Mouse (Mus musculus): ENCODE data around the gene Iqcf1.
A peak's percentile ranks its signal among the peaks of the same experiment; 100 is the strongest.

Iqcf1 gene

DNA sequence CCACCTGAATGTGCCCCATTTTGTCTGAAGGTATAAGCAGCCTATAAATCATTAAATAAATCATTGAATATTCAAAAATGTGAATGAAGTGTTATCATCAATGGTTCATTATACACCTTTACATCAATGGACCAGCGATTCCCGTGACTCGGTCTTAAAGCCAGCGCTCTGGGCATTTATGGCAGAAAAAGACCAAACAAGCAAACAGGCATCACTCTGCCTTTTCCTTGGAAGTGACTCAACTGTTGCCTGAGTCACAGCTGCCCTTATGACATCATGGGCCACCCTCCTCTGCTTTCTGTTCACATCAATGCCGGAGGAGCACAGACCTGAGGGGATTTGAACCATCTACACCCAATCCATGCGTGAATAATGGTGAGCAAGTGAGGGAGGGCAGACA, at the start of gene Iqcf1:
Gene Iqcf1 (plus strand): TSS at position 301 of the 400 bp plus-strand sequence.
- DNase-seq: no peak

DNA sequence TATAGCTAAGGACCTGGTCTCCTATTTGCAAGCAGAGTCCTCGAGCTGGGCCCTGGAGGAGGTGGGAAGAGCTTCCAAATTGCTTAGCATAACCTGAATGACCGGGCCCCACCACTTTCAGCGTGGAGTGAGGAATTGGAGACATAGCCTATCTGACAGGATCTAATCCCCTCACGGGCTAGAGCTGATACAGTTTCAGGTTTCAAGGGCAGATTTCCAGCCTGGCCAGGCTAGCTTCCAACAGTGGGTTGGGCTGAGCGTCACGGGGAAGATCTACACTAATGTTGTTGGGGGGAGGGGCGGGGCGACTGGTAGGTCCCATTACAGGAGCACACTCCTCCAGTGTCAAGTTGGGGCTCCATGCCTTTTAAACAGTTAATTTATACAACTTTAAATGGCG, 49.1 kb upstream of the Iqcf1 start:
- DNase-seq: no peak

DNA sequence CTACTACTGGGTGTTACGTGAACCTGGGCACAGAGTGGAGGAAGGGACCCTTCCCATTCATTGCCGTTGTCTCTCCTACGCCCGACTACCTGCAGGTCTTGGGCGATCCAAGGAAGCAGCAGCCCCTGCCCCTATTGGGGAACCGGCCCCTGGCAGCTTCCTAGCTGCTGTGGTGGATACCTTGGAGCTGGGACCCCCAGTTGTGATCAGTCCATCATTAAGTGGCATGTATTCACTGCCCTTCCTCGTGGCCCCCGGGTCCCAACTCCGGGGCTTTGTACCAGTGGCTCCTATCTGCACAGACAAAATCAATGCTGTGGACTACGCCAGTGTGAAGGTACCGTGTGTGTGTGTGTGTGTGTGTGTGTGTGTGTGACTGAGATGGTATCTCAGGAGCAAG, 48.5 kb upstream of the Iqcf1 start:
- DNase-seq: no peak

DNA sequence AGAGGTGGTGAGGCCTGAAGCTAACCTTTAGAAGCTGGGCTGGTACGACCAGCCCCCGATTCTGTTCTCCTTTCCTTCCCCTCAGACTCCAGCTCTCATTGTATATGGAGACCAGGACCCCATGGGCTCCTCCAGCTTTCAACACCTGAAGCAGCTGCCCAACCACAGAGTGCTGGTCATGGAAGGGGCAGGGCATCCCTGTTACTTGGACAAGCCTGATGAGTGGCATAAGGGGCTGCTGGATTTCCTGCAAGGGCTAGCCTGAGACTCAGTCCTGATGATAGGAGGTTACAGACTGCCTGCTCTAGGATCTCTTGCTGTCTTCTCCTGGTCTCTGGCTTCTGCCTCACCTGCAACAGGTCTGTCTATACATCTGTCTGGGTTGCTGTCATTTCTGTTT, 47.9 kb upstream of the Iqcf1 start:
- DNase-seq: no peak

DNA sequence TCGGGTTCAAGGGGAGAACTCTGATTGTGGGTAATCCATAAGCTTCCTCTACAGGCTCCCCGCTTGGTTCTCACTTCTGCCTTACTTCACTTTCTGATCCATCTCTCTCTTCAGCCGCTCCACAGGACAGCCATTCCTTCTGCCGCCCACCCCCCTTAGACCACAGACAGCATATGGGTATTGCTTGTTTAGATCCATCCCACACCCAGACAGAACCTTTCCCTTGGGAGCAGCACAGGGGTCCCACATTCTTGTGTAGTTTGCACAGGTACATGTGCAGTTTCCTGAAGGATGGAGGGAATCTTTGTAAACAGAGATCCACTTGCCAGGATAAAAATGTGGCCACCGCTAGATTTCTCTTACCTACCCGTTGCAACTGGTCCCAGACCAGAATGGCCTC, 47.4 kb upstream of the Iqcf1 start:
- DNase-seq: no peak

DNA sequence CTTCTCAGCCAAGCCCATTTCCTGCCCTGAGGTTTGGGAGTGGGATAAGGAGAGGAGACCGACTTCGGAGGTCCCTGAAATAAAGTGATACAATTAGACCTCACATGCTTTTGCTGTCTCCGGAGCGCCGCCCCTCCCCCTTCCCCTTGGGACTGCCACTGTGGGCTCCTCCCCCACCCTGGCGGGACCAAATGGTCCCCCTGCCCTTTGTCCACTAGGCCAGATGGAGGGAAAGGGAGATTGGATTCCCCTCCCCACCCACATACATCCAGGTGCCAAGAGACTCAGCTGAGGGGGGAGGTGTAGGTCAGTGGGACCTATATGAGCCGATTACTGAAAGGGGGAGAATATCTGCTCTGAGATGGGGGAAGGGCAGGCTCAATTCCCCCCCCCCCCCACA, 46.9 kb upstream of the Iqcf1 start:
- peak in 1 of 2 experiments; percentile 39 for DNase-seq

DNA sequence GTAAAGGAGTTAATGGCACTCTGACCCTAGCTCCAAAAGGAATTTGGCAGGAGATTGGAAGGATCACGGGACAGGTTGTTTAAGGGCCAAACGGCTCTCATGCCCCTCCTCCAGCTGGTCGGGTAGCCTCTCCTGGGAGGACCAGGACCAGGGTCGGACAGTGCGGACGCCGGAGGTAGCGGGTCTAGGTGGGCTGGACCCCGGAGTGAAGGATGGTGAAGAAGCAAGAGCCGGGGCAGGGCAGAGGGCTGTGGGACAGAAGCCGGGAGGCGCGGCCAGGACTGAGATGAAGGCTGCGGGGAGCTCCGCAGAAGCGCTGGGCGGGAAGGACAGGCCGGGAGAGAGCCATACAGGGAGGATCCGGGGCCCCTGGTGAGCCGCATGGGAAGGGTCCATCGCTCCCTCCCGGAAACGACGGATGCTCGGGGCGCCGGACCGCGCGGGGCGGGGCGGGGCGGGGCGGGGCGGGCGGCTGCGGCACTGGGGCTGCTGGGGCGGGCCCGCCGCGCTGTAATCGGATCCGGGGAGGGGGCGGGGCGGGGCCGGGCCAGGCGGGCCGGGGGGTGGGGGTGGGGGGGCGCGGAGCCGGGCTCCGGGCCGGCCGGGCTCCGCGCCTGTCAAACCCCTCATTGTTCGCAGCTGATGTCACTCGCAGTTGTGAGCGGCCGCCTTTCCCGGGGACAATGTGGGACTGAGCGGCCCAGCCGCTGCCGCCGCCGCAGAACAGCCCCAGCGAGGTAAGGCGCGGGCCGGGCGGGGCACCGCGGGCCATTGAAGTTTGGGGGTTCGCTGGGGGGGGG, 46.3 kb upstream of the Iqcf1 start, which contains the start of gene Pcbp4:
Gene Pcbp4 (plus strand): TSS at position 21 of the 800 bp plus-strand sequence.
- DNase-seq: peak; percentile 38 to 46

DNA sequence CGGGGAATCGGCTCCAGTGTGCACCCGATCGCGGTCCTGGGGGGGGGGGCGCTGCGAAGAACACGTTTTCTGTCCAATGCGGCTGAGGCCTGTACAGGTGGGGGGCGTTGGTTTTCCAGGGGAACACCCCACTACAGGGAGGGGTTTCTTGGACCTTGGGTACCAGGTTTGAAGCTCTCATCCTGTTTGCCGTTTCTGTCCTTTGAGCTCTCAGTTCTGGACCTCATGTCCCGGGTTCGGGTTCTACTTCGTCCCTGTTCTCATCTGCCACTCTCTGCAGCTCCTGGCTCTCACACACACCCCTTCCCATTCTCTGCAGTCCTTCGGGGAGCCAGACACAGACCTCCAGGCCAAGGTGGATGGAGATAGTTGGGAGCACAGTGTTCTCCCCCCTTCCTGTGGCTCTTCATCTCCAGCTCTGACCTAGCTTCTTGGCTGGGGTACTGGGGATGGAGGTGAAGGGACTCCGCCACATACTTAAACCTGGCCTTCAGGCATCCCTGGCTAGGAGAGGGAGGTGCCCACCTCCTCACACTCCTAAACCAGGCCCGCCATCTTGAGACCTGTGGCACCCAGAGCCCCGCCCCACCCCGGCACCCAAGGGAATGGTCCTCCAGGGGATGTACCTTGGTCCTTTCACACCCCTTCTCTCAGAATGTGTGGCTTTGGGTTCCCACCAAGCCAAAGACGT, 45.6 kb upstream of the Iqcf1 start:
- DNase-seq: no peak

DNA sequence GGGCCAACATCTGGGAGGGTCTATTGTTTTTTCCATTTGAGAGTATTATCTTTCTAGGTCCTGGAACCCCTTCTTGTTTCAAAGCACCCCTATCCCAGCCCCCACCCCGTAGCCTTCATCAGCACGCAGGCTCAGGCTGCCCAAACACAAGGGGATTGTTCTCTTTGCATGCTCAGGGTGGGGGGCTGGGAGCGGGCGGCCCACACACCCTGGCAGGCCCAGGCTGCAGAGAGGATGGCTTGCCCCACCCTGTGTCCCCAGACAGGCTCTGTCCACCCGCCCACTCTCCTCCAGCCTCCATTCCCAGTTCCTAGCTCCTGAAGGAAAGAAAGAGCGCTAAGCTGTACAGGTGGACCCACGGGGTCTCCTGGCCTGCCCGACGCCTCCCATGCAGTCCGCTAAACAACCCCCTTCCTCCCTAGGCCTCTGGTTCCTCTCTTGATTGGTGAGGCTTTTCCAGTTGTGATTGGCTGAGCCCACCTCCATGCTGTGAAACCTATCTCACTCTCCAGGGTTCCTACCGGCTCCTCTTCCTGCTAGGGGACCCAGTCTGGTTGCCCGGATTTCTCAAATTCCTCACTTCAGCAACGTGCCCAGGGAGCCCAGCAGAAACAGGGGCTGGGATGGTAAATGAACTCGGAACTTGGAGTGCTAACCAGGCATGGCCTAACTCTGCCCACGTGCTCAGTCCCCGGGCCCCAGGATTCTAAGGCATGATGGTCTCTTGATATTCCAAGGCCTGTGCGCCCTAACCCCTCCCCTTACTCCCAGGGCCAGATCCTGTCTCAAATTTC, 44.7 kb upstream of the Iqcf1 start:
- DNase-seq: no peak

DNA sequence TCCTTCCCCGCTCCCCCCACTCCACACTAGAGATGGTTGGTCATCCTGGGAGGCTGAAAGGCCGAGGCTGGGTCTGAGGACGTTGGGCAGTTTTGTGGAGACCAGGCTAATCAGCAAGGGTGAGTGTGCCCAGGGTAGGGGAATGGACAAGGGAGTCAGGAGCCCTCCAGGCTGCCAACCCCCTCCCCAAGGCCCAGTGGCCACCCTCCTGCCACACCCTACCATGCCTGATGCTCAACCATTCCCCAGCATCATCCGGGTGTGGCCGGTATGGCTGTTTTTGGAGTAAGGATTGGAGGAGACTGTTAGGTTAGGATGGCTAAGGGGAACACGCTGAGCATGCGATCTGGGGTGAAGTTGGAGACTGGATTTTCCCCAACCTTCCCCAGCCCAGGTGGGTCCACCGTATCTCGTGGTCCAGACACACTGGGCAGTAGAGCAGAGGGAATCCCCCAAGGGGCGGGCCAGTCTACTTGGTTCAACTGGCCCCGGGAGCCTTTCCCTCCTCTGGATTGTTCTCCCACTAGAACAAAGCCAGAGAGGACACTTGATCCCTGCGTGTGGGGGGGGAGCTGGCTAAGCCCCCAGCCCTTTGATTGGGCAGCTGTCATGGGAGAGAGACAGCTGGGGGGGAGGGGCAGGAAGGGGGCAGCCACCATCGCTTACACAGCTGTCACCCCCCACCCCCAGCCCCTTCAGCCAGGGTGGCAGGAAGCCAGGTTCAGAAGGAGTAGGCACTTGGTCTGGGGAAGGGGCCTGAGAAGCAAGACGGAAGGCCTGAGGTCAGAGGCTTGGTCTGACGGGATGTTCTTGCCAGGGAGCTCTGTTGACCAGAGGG, 43.2 kb upstream of the Iqcf1 start:
- DNase-seq: no peak

DNA sequence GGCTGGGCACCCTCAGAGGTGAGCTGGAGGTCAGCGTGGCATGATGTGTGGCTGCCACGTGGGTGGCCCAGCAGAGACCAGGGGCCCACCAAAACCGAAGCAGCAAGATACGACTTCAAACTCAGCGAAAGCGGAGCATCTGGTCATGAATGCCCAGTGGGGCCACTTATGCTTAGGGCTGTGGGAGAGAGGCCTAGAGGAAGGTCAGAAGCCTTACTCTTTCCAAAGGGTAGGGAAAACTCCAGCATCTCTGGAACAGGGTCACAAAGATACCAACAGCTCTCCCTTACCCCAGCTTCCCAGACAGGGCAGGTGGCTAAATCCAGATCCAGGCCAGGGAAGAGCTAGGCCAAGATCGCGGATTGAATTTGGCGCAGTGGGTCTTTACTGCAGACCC, 42.6 kb upstream of the Iqcf1 start:
- no peak for DNase-seq

DNA sequence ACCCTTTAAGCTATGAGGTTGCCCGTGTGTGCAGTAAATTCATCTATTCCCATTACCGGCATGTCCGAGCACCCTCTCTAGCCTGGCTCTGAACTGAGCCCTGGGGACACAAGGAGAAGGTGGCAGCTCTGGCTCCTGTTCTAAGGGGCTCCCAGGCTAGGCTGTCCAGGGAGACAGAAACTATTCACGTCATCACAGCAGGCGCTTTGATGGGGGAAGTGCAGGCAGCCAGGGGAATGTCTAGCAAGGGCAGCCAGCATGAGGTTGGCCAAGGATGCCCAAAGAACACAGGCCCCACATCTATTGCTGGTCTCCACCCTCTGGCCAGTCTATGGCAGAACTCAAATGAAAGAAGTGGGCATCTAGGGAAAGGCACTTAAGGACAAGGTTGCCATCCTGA, 41.8 kb upstream of the Iqcf1 start:
- no peak for DNase-seq

DNA sequence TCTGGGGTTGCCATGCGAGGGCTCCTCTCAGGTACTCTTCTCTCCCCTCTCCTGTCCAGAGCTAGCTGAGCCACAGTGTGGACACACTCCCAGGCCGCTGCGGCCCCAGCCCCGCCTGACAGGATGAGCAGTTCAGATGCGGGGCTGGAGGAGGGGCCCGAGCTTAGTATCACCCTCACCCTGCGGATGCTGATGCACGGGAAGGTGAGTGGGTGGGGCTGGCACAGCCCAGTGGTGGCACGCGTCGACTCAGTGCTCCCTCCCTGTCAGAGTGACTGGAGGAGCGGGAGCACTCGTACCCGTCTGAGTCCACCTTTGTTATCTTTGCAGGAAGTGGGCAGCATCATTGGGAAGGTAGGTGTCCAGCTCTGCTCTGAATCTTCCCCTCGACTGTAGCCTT, 39.8 kb upstream of the Iqcf1 start:
- no peak for DNase-seq

DNA sequence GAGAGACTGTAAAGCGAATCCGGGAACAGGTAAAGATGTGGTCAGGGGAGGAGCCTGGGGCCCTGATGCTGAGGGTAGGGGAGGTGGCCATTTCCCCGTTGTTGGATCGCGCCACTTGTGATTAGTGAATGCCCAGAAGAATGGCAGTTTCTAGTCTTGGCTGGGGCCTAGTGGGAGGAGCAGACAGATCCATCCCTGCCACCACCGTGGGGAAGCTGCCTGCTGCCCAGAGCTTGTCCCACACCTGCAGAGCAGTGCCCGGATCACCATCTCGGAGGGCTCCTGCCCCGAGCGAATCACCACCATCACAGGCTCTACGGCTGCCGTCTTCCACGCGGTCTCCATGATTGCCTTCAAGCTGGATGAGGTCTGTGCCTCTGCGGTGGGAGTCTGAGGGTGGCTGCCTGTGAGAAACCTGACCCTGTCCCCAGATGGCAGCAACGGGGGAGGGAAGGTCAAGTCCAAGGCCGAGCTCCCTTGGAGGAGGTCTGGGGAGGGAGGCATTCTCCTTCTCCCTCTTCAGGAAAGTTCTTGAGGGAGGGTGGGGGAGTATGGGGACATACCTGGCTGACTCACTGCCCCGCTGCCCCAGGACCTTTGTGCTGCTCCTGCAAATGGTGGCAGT, 39.3 kb upstream of the Iqcf1 start:
- DNase-seq: no peak

DNA sequence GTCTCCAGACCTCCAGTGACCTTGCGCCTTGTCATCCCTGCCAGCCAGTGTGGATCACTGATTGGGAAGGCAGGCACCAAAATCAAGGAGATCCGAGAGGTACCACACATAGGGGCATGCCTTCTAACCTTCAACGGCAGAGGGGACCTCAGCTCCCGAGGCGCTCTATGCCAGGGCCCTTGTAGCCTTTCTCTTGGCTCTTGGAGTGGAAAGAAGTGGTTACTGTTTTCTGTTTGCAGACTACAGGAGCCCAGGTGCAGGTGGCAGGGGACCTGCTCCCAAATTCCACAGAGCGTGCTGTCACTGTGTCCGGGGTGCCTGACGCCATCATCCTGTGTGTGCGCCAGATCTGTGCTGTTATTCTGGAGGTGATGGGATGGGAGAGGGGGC, 38.7 kb upstream of the Iqcf1 start:
- DNase-seq: no peak

DNA sequence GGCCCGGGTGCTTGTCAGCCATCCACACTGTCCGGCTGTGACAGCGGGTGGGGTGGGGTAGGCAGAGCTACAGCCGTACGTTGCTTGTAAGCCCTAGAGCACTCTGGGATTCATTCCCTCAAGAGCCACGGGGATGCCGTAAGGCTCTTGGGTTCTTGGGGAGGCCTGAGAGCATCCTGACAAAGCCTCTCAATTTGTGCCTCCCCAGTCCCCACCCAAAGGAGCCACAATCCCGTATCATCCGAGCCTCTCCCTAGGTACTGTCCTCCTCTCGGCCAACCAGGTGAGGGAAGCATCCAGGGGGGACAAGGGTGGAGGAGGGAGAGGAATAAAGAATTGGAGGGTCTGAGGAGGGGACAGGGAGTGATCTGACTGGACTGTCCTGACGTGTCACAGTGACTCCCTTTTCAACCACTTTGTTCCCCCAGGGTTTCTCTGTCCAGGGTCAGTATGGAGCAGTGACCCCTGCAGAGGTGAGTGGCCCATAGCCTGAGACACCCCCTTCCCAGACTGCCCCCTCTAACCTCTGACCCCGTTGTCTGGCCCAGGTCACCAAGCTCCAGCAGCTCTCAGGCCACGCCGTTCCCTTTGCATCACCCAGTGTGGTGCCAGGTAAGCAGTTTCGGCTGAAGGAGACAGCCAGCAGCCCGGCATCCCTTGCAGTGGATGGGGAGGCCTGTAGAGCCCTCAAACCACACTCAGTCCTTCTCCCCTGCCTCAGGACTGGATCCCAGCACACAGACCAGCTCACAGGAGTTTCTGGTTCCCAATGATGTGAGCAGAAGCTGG, 37.9 kb upstream of the Iqcf1 start:
- no peak for DNase-seq

DNA sequence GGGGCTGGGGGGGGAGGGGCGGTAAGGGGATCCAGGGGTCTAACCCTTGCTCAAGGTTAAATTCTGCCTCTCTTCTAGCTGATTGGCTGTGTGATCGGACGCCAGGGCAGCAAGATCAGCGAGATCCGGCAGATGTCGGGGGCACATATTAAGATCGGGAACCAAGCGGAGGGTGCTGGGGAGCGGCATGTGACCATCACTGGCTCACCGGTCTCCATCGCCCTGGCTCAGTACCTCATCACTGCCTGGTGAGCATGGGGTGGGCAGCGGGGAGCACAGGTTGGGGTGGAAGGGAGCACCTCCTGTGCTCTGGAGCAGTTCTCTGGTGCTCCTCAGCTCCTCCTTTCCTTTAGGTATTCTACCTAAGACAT, 37.4 kb upstream of the Iqcf1 start:
- no peak for DNase-seq

DNA sequence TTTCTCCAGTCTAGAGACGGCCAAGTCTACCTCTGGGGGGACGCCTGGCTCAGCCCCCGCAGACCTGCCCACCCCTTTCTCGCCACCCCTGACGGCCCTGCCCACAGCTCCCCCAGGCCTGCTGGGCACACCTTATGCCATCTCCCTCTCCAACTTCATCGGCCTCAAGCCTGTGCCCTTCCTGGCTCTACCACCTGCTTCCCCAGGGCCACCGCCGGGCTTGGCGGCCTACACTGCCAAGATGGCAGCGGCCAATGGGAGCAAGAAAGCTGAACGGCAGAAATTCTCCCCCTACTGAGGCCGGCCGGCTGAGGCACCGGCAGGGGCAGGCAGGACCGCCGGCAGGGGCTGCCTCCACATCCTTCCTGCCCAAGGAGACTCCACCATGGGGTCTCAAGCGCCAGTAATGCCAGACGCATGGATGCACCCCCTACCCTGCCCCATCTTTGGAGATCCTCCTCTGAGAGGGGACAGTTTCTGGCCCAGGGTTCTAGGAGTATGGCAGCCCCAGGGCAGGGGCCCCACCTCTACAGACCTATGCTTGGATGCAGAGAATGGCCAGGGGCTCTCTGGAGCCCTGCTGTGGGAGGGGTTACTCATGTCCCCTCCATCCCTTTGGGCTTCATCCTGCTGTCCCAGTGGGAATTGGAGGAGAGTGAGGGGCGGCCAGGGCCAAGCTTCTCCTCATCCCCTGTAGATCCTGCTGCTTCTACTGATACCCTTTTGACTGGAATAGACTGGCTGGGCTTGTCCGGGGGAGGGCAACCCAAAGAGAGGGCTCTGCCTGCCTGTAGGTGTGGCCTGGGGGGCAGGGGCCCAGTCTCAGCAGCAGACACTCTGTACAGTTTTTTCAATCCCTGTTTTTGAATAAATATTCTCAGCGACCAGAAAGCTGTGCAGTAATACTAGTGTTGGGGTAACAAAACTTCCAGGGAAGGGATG, 36.4 kb upstream of the Iqcf1 start:
- DNase-seq: no peak

DNA sequence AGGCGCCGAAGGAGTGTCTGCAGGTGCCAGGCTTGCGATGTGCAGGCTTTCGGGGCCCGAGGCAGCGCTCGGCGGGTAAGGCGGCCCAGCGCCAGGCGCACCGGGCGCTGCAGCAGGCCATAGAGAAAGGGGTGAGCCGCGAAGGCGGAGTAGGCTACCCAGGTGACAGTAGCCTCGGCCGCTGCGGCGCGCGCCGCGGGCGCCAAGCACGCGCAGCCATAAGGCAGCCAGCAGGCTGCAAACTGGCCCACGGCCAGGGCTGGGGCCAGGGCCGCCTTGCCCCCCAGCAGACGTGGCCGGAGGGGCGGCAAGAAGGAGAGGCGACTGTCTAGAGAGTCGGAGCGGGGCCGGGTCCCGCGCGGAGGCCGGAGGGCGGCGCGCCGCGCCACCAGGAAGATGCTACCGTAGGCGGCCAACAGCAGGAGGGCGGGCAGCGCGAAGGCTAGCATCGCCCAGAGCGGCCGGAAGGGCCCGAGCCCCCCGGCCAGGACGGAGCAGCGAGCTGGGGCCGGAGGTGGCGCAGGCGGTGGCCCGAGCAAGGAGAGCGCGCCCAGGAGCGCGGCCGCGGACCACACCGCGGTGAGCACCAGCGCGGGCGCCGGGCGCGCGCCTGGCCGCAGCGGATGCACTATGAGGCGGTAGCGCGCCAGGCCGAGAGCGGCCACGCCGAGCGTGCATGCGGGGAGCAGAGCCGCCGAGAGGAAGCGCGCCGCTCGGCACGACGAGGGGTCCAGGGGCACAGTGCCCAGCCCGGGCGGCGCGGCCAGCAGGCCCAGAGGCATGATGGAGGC, 34.8 kb upstream of the Iqcf1 start:
- DNase-seq: peak in 1 of 2 experiments; percentile 26
